Mouse (Mus musculus) embryonic facial prominence, embryonic 10.5 days (tissue): ENCODE results near the gene Slain1. TPM values are rescaled to one million over a fixed set of nuclear protein-coding genes. Genes with fewer than 3 reads are reported as not detected.

Source experiments
- DNase-seq: peaks from one replicate; pipeline ENCODE4 v3.0.0-alpha.2; 2017; ENCODE audit warnings: low spot score
- H3K27ac ChIP-seq: fragments of 300-500 bp; sonication (generic); replicated peaks from 2 replicates; pipeline ENCODE4 v1.5.1; 2016; ENCODE audit warnings: mild to moderate bottlenecking
- H3K27me3 ChIP-seq: fragments of 300-500 bp; sonication (generic); replicated peaks from 2 replicates; pipeline ENCODE4 v1.6.1; 2016; ENCODE audit warnings: low read depth, mild to moderate bottlenecking; ENCODE audit not compliant: poor library complexity, severe bottlenecking
- H3K36me3 ChIP-seq: fragments of 300-500 bp; sonication (generic); replicated peaks from 2 replicates; pipeline ENCODE4 v1.6.1; 2016; ENCODE audit warnings: mild to moderate bottlenecking, moderate library complexity
- H3K4me1 ChIP-seq: fragments of 300-500 bp; sonication (generic); 2 replicates; pipeline ENCODE4 v1.6.1; 2016
- H3K4me3 ChIP-seq: fragments of 300-500 bp; sonication (generic); 2 replicates; pipeline ENCODE4 v1.5.1; 2016; ENCODE audit warnings: mild to moderate bottlenecking, moderate library complexity
- H3K9me3 ChIP-seq: fragments of 300-500 bp; sonication (generic); 2 replicates; pipeline ENCODE4 v1.6.1; 2016; ENCODE audit warnings: mild to moderate bottlenecking
- WGBS: fragments of 180-500 bp; shearing (Covaris S2); methylation state at CpG from one replicate; pipeline ENCODE4 v1.1.7; 2016; 5-methylcytosine and 5-hydroxymethylcytosine counted together
- polyA plus RNA-seq: library from polyadenylated mRNA; unstranded; fragments of >200 nt; fragmentation: Nextera tagmentation; extraction: Ambion mirVana; gene quantifications from 2 replicates; pipeline ENCODE4 v1.2.1, GENCODE M21; 2016

Gene Slain1
- polyA plus RNA-seq, 1 experiment from 2014 or later, result 3.9 TPM

DNA sequence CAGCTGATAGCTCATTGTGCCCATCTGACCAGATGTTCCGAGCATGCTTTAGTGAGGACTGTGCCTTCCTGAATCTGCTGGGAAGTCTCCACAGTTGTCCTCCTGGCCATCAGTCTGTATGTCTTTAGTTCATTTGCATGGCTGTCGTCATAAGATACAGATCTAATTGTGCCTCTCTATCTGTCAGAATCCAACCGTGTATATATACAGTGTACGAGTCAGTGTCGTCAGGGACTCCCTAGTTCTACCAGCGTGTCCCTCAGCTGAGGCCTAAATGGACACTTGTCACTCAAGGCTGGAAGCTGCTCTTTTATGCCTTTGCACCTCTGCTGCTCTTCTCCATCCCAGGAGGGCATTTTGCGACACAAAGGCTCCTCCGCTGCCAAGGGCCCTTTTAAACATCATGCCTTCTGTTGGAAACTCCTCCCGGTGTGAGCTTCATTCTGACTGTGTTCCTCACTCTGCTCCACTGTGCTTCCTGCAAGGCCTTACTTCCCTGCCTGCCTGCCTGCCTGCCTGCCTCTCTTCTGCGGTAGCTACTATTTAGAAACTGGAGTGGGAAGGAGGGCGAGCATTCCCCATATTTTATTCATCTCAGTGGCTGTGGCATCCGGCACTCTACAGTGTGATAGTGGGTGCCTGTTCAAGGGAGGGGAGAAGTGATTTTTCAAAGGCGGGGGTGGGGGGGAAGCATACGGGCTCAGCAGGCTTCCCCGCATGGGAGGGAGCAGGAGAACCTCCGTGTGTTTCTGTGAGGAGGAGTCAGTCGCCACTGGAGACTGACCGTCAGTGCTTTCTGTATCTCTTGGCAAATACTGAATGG lies 29.6 kb downstream of the Slain1 start:
- Histone ChIP-seq H3K36me3 (no peaks in the 10 kb centered on the region), H3K4me1 (peaks cover 15% of the 10 kb centered on the region), H3K27ac (peak overlapping the region; percentile 30; the same call in 1 of the 2 replicates), H3K27me3 (no peaks in the 10 kb centered on the region), H3K4me3 (no peak overlapping the region), H3K9me3 (no peaks in the 10 kb centered on the region)
- 43% methylated on average over 18 of the region's 18 CpGs for WGBS
- no peak for DNase-seq

DNA sequence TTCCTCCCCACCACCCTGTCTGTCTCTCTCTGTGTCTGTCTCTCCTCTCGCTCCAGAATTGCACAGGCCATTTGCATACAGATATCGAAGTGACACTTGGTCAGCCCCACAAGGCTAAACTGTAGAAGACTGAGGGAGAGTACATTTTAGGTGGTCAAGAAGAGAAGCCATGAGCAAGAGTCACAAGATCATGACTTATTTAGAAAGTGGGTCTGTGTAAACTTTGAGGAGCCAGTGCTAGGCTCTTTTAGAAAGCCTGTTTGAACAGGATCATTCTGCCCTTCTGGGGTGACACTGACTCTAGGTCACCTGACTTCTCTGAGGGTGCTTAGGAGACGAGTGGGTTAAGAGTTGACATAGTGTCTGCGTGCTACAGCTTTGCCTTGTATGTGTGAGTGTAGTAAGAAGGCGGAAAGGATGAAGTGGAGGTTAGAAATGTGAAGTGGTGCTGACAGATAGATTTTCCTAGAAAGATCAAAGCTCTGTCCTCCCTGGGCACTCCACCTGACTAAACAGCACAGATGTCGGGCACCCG lies 30.3 kb downstream of the Slain1 start:
- no peak for DNase-seq
- no peak overlapping the region for H3K27ac ChIP-seq
- H3K4me1 ChIP-seq, result peaks cover 15% of the 10 kb centered on the region
- no peaks in the 10 kb centered on the region for H3K27me3 ChIP-seq
- H3K4me3 ChIP-seq, result no peak overlapping the region
- no peaks in the 10 kb centered on the region for H3K36me3 ChIP-seq
- no peaks in the 10 kb centered on the region for H3K9me3 ChIP-seq
- WGBS, result 60% methylated on average over 7 of the region's 7 CpGs

DNA sequence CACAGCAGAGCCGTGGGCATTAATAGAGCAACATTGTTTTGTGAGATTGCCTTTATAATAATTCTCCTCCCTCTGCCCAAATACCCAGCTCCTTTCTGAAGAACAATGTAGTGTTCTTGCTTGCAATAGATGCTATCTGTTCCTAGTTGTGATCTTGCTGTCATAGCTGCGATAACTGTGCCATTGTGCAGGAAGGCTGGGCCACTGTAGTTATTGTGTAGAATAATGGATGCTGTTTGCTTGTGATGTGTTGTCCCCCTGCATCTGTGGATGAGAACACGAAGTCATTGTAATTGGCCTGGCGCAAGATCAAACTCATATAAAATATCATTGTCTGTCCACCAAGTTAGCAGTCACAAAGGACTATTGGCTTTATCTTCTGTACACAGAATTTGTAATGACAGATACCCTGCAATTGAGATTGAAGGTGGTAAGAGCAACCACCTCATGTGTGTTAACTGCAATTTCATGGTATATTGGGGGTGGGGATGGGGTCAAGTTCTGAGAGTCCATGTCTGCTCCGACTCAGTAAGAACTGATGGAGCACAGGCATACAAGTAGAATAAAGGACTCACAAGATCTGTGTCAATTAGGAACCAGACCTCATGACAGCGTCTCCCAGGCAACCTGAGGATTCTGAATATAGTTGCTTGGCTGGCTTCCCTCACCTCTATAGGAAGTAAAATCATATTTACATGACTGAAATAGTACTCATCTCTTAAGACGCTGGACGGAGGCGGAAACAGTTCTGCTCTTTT lies 32.8 kb downstream of the Slain1 start:
- no peak for DNase-seq
- peaks cover 15% of the 10 kb centered on the region for H3K4me1 ChIP-seq
- H3K27me3 ChIP-seq, result no peaks in the 10 kb centered on the region
- no peak overlapping the region for H3K27ac ChIP-seq
- WGBS, result 79% methylated on average over 9 of the region's 9 CpGs
- peaks cover 11% of the 10 kb centered on the region for H3K36me3 ChIP-seq
- no peaks in the 10 kb centered on the region for H3K9me3 ChIP-seq
- H3K4me3 ChIP-seq, result no peak overlapping the region

DNA sequence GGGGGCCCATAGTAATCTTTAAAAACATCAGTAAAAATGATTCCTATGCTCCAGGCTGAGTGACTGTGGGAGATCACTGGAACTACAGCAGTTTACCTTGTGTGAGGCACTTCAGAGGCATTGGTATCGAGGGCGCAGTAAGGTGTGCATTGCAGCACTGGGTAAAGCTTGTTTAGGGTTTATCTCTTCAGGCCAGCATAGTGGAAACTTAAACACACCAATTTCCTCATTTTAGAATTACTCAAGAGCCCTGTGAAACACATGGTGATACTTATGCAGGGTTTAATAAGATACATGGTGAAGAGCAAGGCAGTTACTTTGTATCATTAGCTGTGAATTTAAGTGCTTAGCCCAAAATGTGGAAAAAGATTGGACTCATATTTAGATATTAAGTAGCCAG lies 37.0 kb downstream of the Slain1 start:
- no peak overlapping the region for H3K27ac ChIP-seq
- H3K4me1 ChIP-seq, result 0 out of 2 replicates have a peak, but pooled peaks cover 4% of the 10 kb centered on the region
- H3K36me3 ChIP-seq, result peaks cover 23% of the 10 kb centered on the region
- no peaks in the 10 kb centered on the region for H3K9me3 ChIP-seq
- no peak overlapping the region for H3K4me3 ChIP-seq
- no peaks in the 10 kb centered on the region for H3K27me3 ChIP-seq
- DNase-seq, result no peak
- WGBS, result 86% methylated on average over 2 of the region's 2 CpGs

DNA sequence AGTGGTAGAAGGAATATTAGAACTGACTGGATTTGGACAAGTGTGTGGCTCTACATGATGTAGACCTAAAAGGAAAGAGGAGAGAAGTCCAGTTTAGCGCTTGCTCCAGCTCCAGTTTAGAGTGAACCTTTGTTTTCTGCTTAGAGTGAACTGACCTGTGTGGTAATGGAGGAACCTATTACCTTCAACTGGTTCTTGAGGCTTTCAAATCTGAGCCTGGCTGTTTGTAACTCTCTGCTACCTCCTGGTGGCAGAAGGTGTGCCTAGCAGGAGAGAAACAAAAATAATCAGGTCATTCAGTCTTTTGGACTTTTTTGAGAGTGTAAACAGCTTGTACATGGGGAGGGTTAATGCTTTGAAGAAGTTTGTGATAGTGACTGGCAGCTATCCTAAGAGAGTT lies 44.3 kb downstream of the Slain1 start:
- Histone ChIP-seq H3K4me3 (no peak overlapping the region), H3K9me3 (no peaks in the 10 kb centered on the region), H3K27ac (no peak overlapping the region), H3K27me3 (no peaks in the 10 kb centered on the region), H3K4me1 (no peaks in the 10 kb centered on the region), H3K36me3 (peaks cover 14% of the 10 kb centered on the region; the same call in 1 of the 2 replicates)
- DNase-seq, result peak; percentile 46
- WGBS, result 41% methylated on average over 1 of the region's 1 CpGs

DNA sequence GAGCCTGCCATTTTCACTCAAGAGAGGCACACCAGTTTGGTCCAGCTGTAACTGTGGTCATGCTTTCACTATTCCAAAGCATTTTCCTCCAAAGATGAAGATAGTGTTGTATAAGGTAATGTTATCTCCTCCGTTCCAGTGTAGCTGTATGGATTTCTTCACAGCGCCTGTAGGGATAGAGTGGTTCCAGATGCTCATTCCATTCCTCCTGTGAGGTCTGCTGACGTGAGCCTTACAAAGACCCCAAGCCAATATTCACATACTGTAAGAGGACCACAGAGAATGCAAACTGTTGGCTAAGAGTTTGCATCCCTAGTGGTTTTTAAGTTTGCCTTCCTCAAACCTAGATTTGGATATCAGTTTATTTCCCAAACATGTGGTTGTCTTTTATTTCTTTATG lies 45.6 kb downstream of the Slain1 start:
- Histone ChIP-seq H3K4me3 (no peak overlapping the region), H3K36me3 (0 out of 2 replicates have a peak, but pooled peaks cover 10% of the 10 kb centered on the region), H3K27me3 (no peaks in the 10 kb centered on the region), H3K27ac (no peak overlapping the region), H3K9me3 (no peaks in the 10 kb centered on the region), H3K4me1 (no peaks in the 10 kb centered on the region)
- DNase-seq, result no peak
- 59% methylated on average over 3 of the region's 3 CpGs for WGBS

DNA sequence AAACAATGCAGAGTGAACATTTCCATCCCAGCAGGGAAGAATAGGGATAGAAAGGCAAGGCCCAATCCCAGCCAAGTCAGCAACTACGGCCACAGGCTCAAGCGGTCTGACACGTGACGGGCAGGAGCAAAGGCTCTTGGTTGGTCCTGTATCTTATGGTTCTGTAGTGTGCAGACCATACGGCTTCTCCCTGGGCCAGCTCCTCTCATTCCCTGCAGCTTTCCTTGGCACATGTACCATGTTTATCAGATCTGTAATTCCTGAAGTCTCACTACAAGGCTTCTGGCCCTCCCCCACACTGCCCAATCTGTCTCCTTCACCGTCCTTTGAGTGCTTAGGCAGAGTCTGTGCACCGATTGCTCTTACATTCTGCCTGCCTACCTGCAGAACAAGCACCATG lies 47.1 kb downstream of the Slain1 start:
- no peak overlapping the region for H3K27ac ChIP-seq
- 0 out of 2 replicates have a peak, but pooled peaks cover 10% of the 10 kb centered on the region for H3K36me3 ChIP-seq
- DNase-seq, result no peak
- no peak overlapping the region for H3K4me3 ChIP-seq
- H3K9me3 ChIP-seq, result no peaks in the 10 kb centered on the region
- WGBS, result 93% methylated on average over 7 of the region's 7 CpGs
- H3K4me1 ChIP-seq, result no peaks in the 10 kb centered on the region
- no peaks in the 10 kb centered on the region for H3K27me3 ChIP-seq

DNA sequence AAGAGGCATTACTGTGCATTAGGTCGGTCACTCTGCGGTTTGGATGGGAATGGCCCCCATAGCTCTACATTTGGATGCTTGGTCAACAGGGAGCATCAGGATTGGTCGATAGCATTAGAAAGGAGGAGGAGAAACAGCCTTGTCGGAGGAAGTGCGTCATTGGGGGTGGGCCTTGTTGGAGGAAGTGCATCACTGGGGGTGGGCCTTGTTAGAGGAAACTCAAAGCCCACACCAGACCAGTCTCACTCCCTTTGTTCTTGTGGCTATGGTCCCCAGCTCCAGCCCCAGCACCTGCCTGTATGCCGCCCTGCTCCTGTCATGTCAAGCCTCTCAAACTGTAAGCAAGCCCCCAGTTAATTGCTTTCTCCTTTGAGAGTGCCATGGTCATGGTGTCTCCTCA lies 49.3 kb downstream of the Slain1 start:
- Histone ChIP-seq H3K9me3 (no peaks in the 10 kb centered on the region), H3K27ac (no peak overlapping the region), H3K36me3 (peaks cover 23% of the 10 kb centered on the region), H3K4me3 (no peak overlapping the region), H3K27me3 (no peaks in the 10 kb centered on the region), H3K4me1 (no peaks in the 10 kb centered on the region)
- 91% methylated on average over 6 of the region's 6 CpGs for WGBS
- DNase-seq, result no peak

DNA sequence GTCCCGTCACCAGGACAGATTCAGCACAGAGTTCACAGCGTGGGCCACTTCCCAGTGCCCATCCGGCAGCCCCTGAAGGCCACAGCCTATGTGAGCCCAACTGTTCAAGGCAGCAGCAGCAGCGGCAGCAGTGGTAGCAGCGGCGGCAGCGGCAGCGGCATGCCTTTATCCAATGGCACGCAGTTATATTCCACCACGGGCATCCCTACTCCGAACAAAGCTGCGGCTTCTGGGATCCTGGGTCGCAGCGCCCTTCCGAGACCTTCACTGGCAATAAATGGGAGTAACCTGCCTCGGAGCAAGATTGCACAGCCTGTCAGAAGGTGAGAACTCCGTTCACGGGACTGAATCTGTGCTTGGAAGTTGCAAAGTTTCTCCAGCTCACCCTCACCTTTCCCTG lies 52.5 kb downstream of the Slain1 start:
- no peak overlapping the region for H3K4me3 ChIP-seq
- H3K9me3 ChIP-seq, result no peaks in the 10 kb centered on the region
- H3K4me1 ChIP-seq, result no peaks in the 10 kb centered on the region
- WGBS, result 91% methylated on average over 18 of the region's 18 CpGs
- H3K27ac ChIP-seq, result no peak overlapping the region
- no peaks in the 10 kb centered on the region for H3K27me3 ChIP-seq
- no peak for DNase-seq
- H3K36me3 ChIP-seq, result peaks cover 13% of the 10 kb centered on the region

DNA sequence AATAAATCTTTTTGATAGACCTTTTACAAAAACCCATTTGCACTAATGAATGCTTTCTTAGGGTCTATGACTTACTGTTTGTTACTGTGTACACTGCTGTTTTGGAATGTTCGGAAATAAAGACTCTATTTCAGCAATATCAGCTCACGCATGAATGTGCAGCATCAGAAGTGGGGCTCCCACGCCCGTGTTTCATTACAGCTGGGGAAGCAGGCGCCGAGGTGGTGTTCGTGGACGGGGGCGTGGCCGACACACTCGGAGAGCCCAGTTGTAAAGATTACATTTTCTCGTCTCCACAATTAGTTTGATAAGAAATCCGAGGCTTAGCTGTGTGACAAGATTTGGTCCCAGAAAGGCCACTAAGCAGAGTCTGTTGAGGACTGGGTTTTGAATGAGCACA lies 54.7 kb downstream of the Slain1 start:
- Histone ChIP-seq H3K36me3 (peaks cover 13% of the 10 kb centered on the region), H3K4me1 (no peaks in the 10 kb centered on the region), H3K4me3 (no peak overlapping the region), H3K27ac (no peak overlapping the region), H3K9me3 (no peaks in the 10 kb centered on the region), H3K27me3 (no peaks in the 10 kb centered on the region)
- DNase-seq, result no peak
- 90% methylated on average over 13 of the region's 13 CpGs for WGBS

DNA sequence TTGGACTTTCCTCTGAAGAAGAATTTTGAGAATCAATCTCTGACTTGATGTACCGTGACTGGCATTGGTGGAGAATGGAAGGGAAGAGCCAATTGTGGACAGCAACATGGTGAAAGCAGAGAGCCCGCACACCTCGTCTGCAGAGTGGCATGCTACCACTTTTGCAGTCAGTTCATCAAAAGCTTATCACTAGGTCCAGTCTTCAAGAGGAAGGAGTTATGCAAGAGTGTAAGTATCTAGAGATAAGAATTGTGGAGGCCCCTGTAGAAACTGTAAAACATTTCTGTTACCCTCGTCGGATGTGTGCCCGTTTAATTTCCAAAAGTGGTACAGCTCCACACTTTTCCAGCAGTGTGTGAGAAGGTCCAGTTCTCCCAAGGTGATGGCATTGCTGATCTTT lies 56.3 kb downstream of the Slain1 start:
- WGBS, result 97% methylated on average over 6 of the region's 6 CpGs
- H3K9me3 ChIP-seq, result no peaks in the 10 kb centered on the region
- H3K36me3 ChIP-seq, result peaks cover 13% of the 10 kb centered on the region
- no peak overlapping the region for H3K4me3 ChIP-seq
- no peak for DNase-seq
- no peak overlapping the region for H3K27ac ChIP-seq
- H3K4me1 ChIP-seq, result no peaks in the 10 kb centered on the region
- H3K27me3 ChIP-seq, result no peaks in the 10 kb centered on the region

DNA sequence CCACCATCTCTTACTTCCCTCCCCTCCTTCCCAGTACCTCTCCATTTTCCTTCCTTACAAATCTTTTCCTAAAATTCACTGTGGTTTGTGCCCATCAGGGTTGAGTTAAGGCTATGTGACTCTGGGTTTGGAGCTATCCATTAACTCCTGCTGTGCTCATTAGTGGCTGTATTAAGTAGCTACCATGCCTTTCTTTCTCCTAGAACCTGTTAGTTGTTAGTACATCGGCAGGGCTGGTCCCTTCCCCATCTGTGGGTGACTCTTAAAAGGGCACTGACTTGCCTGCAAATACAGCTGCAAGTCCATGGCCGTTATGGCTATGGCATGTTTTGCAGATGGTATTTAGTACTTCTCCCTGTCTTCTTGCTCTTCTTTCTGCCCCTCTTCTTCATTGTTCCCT lies 58.6 kb downstream of the Slain1 start:
- no peaks in the 10 kb centered on the region for H3K9me3 ChIP-seq
- H3K4me1 ChIP-seq, result no peaks in the 10 kb centered on the region
- H3K27ac ChIP-seq, result no peak overlapping the region
- H3K36me3 ChIP-seq, result peaks cover 3% of the 10 kb centered on the region
- H3K27me3 ChIP-seq, result no peaks in the 10 kb centered on the region
- no peak overlapping the region for H3K4me3 ChIP-seq
- 60% methylated on average over 2 of the region's 2 CpGs for WGBS
- DNase-seq, result no peak

DNA sequence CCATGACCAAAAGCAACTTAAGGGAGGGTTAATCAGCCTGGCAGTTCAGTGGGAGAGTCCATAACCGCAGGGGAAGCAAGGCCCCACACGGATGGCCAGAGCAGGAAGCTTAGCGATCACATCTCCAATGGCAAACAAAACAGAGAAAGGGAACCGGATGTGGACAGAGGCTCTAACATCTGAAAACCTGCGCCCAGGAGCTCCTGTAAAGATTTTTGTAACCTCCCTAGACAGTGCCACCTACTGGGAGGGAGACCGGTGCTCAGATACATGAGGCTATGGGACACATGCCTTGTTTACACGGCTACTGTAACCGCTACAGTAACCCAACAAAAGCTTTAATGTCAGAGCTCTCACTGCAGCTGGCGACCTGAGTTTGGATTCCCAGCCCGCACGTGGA lies 59.2 kb downstream of the Slain1 start:
- Histone ChIP-seq H3K4me1 (no peaks in the 10 kb centered on the region), H3K27me3 (no peaks in the 10 kb centered on the region), H3K27ac (no peak overlapping the region), H3K9me3 (no peaks in the 10 kb centered on the region), H3K4me3 (no peak overlapping the region), H3K36me3 (no peaks in the 10 kb centered on the region)
- DNase-seq, result no peak
- 92% methylated on average over 11 of the region's 11 CpGs for WGBS
